Mouse (Mus musculus): ENCODE results near the gene Btc. TPM values are rescaled to one million over a fixed set of nuclear protein-coding genes. Genes with fewer than 3 reads are reported as not detected.
A peak's percentile ranks its signal among the peaks of the same experiment; 100 is the strongest.

Gene Btc
- total RNA-seq (2012; rRNA removed) (not detected in 2 replicates), total RNA-seq (2014; rRNA removed) (0.12 TPM in 2 replicates), polyA plus RNA-seq (2012; ENCODE audit: insufficient read length, low read depth) (0.09 and 0.16 TPM in 2 replicates)

DNA sequence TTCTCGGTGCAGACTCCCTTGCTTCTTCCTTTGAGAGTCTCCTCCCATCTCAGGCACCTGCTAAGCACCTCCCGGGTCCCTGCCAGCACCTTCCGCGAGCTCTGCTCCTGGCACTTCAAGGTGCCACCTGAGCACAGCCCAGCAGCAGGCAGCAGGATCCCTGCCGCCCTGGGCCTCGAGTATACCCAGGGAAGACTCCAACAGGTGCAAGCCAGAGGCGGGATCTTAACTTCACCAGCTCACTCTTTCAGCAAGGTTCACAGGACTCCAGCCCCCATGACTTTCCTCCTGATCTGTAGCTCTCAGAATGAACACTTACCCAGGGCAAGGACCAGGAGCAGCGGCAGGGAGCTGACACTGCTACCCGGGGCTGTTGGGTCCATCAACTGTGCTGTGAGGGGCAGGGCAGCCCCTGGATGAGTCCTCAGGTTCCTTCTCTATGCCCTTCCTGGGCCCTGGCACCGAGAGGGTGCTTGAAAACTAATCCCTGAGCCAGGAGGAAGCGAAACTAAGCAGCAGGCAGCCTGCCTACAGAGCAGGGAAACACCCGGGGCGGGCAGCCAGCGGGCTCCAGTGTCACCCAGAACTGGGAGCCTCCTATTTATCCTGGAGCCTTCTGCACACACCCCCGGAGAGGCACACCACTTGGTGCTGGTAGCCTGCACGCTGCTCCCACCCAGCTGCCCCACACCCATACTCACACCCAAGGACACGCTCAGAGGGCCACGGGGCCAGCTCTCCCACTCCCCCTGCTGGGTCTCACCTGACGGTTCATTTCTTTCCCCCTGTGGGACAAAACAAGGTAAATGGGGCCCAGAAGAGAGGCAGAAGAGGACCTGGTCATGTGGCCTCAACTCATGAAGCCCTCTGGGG, at the start of gene Btc:
Gene Btc, minus strand, starts transcription at position 656 of the 873 bp plus-strand sequence.
- Histone ChIP-seq H3K9ac (ENCODE audit: insufficient read depth, low read depth) (no peak within 1 kb of the TSS), H3K79me2 (replicated peaks; ENCODE audit: control insufficient read depth, extremely low read depth, insufficient read depth, poor library complexity, severe bottlenecking) (no peaks in the 10 kb centered on the region), H3K36me3 (replicated peaks in 1 of 2; ENCODE audit: control insufficient read depth in 1 of 2, insufficient read depth in 1 of 2, low read length in 1 of 2) (no peaks in the 10 kb centered on the region), H3K9me3 (replicated peaks; ENCODE audit: low read length) (no peaks in the 10 kb centered on the region), H3K4me3 (replicated peaks in 1 of 3; ENCODE audit: low read depth in 2 of 3, low read length in 2 of 3, poor library complexity in 1 of 3) (peak within 1 kb of the TSS in 1 of 3 experiments; percentile 42), H3K27ac (ENCODE audit: insufficient read depth, low read depth) (no peak within 1 kb of the TSS), H3K4me2 (ENCODE audit: insufficient read depth, low read depth, poor library complexity, severe bottlenecking) (peak within 1 kb of the TSS; percentile 57), H3K27me3 (replicated peaks) (no peaks in the 10 kb centered on the region), H3K4me1 (ENCODE audit: control insufficient read depth in 1 of 2, insufficient read depth in 2 of 2) (peaks cover 2 to 12% of the 10 kb centered on the region in 2 experiments; a peak in 3 of 4 replicates)
- DNase-seq (ENCODE audit: extremely low read depth) = peak; percentile 53
- dilution Hi-C loops (cut with MboI; ENCODE audit: extremely low pct_ligation_motif_present, extremely low pct_unique_long_range_greater_than_20kb, low sequenced_read_pairs) = no loop called here
- in situ Hi-C loops (cut with MboI; ENCODE audit: low pct_ligation_motif_present, low pct_unique_long_range_greater_than_20kb, low sequenced_read_pairs) = no loop called here
- TF ChIP-seq ELF1 (IDR thresholded peaks at IDR 0.05; ENCODE audit: low read depth, low read length) (no peak), SMC3 (IDR thresholded peaks at IDR 0.05; ENCODE audit: low read depth, low read length) (no peak; the same call in 1 of the 2 replicates), PAX5 (IDR thresholded peaks at IDR 0.05; ENCODE audit: low read length) (no peak), POLR2A (IDR thresholded peaks at IDR 0.05; ENCODE audit: low read depth, low read length) (no peak), USF2 (conservative IDR thresholded peaks at IDR 0.05; ENCODE audit: low read depth, low read length) (no peak; the same call in 1 of the 2 replicates), GABPA (IDR thresholded peaks at IDR 0.05; ENCODE audit: insufficient replicate concordance, low read depth, low read length) (no peak), IRF4 (IDR thresholded peaks at IDR 0.05; ENCODE audit: low read depth, low read length) (peak; percentile 86), HCFC1 (IDR thresholded peaks at IDR 0.05; ENCODE audit: low read depth, low read length) (no peak), CTCF (conservative IDR thresholded peaks at IDR 0.05 in 1 of 2, IDR thresholded peaks at IDR 0.05 in 1 of 2; ENCODE audit: low read depth in 2 of 2, low read length in 2 of 2) (peak; percentile 9 to 47; a peak in 2 of 4 replicates), RAD21 (IDR thresholded peaks at IDR 0.05; ENCODE audit: low read depth, low read length) (no peak; the same call in 1 of the 2 replicates)

DNA sequence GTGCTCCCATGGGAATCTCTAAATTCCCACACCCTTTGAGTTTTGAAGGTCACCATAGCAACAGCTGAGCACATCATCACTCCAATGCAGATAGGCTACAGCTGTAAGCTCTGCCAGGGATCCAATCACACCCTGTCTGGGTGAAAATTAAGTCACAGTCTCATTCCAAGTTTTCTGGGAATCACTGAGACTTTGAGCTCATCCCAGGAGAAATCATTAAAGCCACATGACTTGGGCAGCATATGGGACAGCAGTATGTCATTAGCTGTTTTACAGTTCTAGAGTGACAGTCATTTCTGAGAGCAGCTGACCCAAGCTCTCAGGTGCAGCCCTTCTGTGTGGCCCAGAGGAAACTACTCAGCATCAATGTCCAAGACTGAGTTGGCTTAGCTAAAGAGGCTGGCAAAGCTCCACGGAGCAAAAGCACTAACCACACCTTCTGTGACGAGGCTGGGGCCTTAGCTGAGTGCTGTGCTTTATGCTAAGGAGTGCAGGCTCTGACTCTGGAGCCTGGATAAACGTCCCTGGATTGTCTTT, 42.3 kb upstream of the Btc start:
- H3K36me3 ChIP-seq (replicated peaks in 1 of 2; ENCODE audit: control insufficient read depth in 1 of 2, insufficient read depth in 1 of 2, low read length in 1 of 2) = no peaks in the 10 kb centered on the region
- H3K27me3 ChIP-seq (replicated peaks) = no peaks in the 10 kb centered on the region
- H3K27ac ChIP-seq (ENCODE audit: insufficient read depth, low read depth) = no peak overlapping the region
- H3K4me3 ChIP-seq (replicated peaks in 1 of 3; ENCODE audit: low read depth in 2 of 3, low read length in 2 of 3, poor library complexity in 1 of 3) = no peak overlapping the region
- H3K9me3 ChIP-seq (replicated peaks; ENCODE audit: low read length) = no peaks in the 10 kb centered on the region
- H3K4me2 ChIP-seq (ENCODE audit: insufficient read depth, low read depth, poor library complexity, severe bottlenecking) = no peak overlapping the region
- no peak overlapping the region for H3K9ac ChIP-seq (ENCODE audit: insufficient read depth, low read depth)
- no peak for DNase-seq (ENCODE audit: extremely low read depth)
- no peaks in the 10 kb centered on the region for H3K79me2 ChIP-seq (replicated peaks; ENCODE audit: control insufficient read depth, extremely low read depth, insufficient read depth, poor library complexity, severe bottlenecking)
- no peak for TF ChIP-seq CHD1 (IDR thresholded peaks at IDR 0.05; ENCODE audit: low read depth, low read length)
- TF ChIP-seq UBTF (IDR thresholded peaks at IDR 0.05; ENCODE audit: low read depth, low read length) = no peak
- no peak for TF ChIP-seq ETS1 (conservative IDR thresholded peaks at IDR 0.05; ENCODE audit: low read depth, low read length)
- no peak for TF ChIP-seq NELFE (IDR thresholded peaks at IDR 0.05; ENCODE audit: low read depth, low read length)
- no peak for TF ChIP-seq RCOR1 (conservative IDR thresholded peaks at IDR 0.05; ENCODE audit: low read depth, low read length)
- TF ChIP-seq ZNF384 (IDR thresholded peaks at IDR 0.05; ENCODE audit: low read depth, low read length) = no peak
- TF ChIP-seq MAZ (IDR thresholded peaks at IDR 0.05; ENCODE audit: low read depth, low read length) = no peak
- no peak for TF ChIP-seq CHD2 (IDR thresholded peaks at IDR 0.05; ENCODE audit: low read length)
- TF ChIP-seq JUN (IDR thresholded peaks at IDR 0.05; ENCODE audit: insufficient read depth, low read depth, low read length) = no peak
- no peak for TF ChIP-seq PAX5 (IDR thresholded peaks at IDR 0.05; ENCODE audit: low read length)
- no peak for TF ChIP-seq ELF1 (IDR thresholded peaks at IDR 0.05; ENCODE audit: low read depth, low read length)
- TF ChIP-seq SIN3A (IDR thresholded peaks at IDR 0.05; ENCODE audit: low read length) = no peak
- TF ChIP-seq KAT2A (IDR thresholded peaks at IDR 0.05; ENCODE audit: insufficient replicate concordance, low read length) = no peak
- TF ChIP-seq TCF12 (IDR thresholded peaks at IDR 0.05; ENCODE audit: low read depth, low read length) = no peak
- TF ChIP-seq MXI1 (IDR thresholded peaks at IDR 0.05; ENCODE audit: low read depth, low read length) = no peak
- TF ChIP-seq MYC (IDR thresholded peaks at IDR 0.05; ENCODE audit: low read depth, low read length) = no peak
- no peak for TF ChIP-seq BHLHE40 (IDR thresholded peaks at IDR 0.05; ENCODE audit: low read depth, low read length)
- in situ Hi-C loops (cut with MboI; ENCODE audit: low pct_ligation_motif_present, low pct_unique_long_range_greater_than_20kb, low sequenced_read_pairs) (no loop called here), dilution Hi-C loops (cut with MboI; ENCODE audit: extremely low pct_ligation_motif_present, extremely low pct_unique_long_range_greater_than_20kb, low sequenced_read_pairs) (no loop called here)
- 0 out of 4 replicates have a peak, but pooled peaks cover 0 to 1% of the 10 kb centered on the region in 2 experiments for H3K4me1 ChIP-seq (ENCODE audit: control insufficient read depth in 1 of 2, insufficient read depth in 2 of 2)
